Mouse (Mus musculus) forebrain, embryonic 10.5 days (tissue): ENCODE data around the gene Gnl3l. TPM values are rescaled to one million over a fixed set of nuclear protein-coding genes. Genes with fewer than 3 reads are reported as not detected.

ENCODE experiments used
- DNase-seq: peaks from one replicate; pipeline ENCODE4 v3.0.0-alpha.2; 2017; ENCODE audit warnings: low spot score; ENCODE audit errors: extremely low spot score
- H3K27ac ChIP-seq: fragments of 300-500 bp; sonication (generic); 2 replicates; pipeline ENCODE4 v1.5.1; 2016; ENCODE audit warnings: mild to moderate bottlenecking
- H3K27me3 ChIP-seq: fragments of 300-500 bp; sonication (generic); 2 replicates; pipeline ENCODE4 v1.6.1; 2016; ENCODE audit warnings: mild to moderate bottlenecking; ENCODE audit not compliant: poor library complexity, severe bottlenecking
- H3K36me3 ChIP-seq: fragments of 300-500 bp; sonication (generic); replicated peaks from 2 replicates; pipeline ENCODE4 v1.6.1; 2016; ENCODE audit warnings: mild to moderate bottlenecking, moderate library complexity
- H3K4me1 ChIP-seq: fragments of 300-500 bp; sonication (generic); 2 replicates; pipeline ENCODE4 v1.6.1; 2016
- H3K4me3 ChIP-seq: fragments of 300-500 bp; sonication (generic); 2 replicates; pipeline ENCODE4 v1.5.1; 2016; ENCODE audit warnings: mild to moderate bottlenecking, moderate library complexity
- H3K9me3 ChIP-seq: fragments of 300-500 bp; sonication (generic); 2 replicates; pipeline ENCODE4 v1.6.1; 2016; ENCODE audit warnings: mild to moderate bottlenecking, moderate library complexity
- WGBS: fragments of 180-500 bp; shearing (Covaris S2); methylation state at CpG from one replicate; pipeline ENCODE4 v1.1.7; 2016; 5-methylcytosine and 5-hydroxymethylcytosine counted together
- polyA plus RNA-seq: library from polyadenylated mRNA; unstranded; fragments of >200 nt; fragmentation: Nextera tagmentation; extraction: Ambion mirVana; gene quantifications from 2 replicates; pipeline ENCODE4 v1.2.1, GENCODE M21; 2016

The Gnl3l gene
- 41.8 and 44.3 TPM in 2 replicates for polyA plus RNA-seq

- H3K36me3 ChIP-seq: peaks cover 23% of the 10 kb centered on the region
- H3K27ac ChIP-seq: peak within 1 kb of the TSS; percentile 88
- peak within 1 kb of the TSS; percentile 55 for H3K4me3 ChIP-seq
- peaks cover 14% of the 10 kb centered on the region for H3K4me1 ChIP-seq
- 17% methylated on average over 43 of the region's 43 CpGs for WGBS
- peaks cover 20% of the 10 kb centered on the region; the same call in 1 of the 2 replicates for H3K27me3 ChIP-seq
- peak; percentile 85 for DNase-seq
- no peaks in the 10 kb centered on the region for H3K9me3 ChIP-seq
These were observed at the start of gene Gnl3l for GRCm38 (mm10) chrX:151016938-151017877. Gene Gnl3l (minus strand): TSS chrX:151017322.

GRCm38 (mm10) chrX:151066071-151066666 is 49.0 kb upstream of the Gnl3l start:
- WGBS: 91% methylated on average over 7 of the region's 7 CpGs

GRCm38 (mm10) chrX:151061615-151062299 is 44.6 kb upstream of the Gnl3l start:
- 79% methylated on average over 3 of the region's 3 CpGs for WGBS
- Histone ChIP-seq H3K27ac (no peak overlapping the region), H3K4me3 (no peak overlapping the region), H3K27me3 (peaks cover 36% of the 10 kb centered on the region), H3K4me1 (no peaks in the 10 kb centered on the region), H3K9me3 (no peaks in the 10 kb centered on the region), H3K36me3 (peaks cover 22% of the 10 kb centered on the region)
- no peak for DNase-seq

More at GRCm38 (mm10) chrX:151066071-151066666, 49.0 kb upstream of the Gnl3l start:
- H3K27me3 ChIP-seq: peaks cover 58% of the 10 kb centered on the region
- H3K4me1 ChIP-seq: no peaks in the 10 kb centered on the region
- H3K27ac ChIP-seq: no peak overlapping the region
- no peak overlapping the region for H3K4me3 ChIP-seq
- peaks cover 52% of the 10 kb centered on the region for H3K36me3 ChIP-seq
- H3K9me3 ChIP-seq: no peaks in the 10 kb centered on the region
- no peak for DNase-seq

DNA sequence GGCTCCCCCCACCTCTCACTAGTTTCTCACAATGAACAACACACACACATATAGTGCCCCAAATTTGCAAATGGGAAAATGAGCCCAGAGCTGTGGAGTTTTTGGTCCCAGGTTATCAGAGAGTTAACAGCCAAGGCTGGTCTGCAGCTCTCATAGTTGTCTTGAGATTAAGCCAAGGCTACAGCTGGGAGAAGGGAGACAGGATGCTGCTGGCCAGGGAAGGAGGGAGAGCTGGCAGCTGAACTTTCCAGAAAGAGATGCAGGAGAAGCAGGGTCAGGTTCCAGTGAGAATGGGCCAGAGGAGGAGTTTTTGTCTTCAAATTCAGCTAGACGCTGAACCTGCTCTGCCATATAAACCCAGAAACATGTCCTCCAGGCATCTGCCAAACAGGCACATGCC is 42.2 kb upstream of the Gnl3l start:
- Histone ChIP-seq H3K36me3 (peaks cover 18% of the 10 kb centered on the region), H3K9me3 (no peaks in the 10 kb centered on the region)
- WGBS: 91% methylated on average over 1 of the region's 1 CpGs

GRCm38 (mm10) chrX:151055559-151055958 is 38.4 kb upstream of the Gnl3l start:
- WGBS: 7% methylated on average over 1 of the region's 1 CpGs
- no peak overlapping the region for H3K27ac ChIP-seq
- no peaks in the 10 kb centered on the region for H3K9me3 ChIP-seq
- peaks cover 22% of the 10 kb centered on the region for H3K4me1 ChIP-seq
- peaks cover 23% of the 10 kb centered on the region for H3K36me3 ChIP-seq
- peaks cover 51% of the 10 kb centered on the region for H3K27me3 ChIP-seq
- DNase-seq: no peak
- H3K4me3 ChIP-seq: no peak overlapping the region

More for the DNA sequence above, 42.2 kb upstream of the Gnl3l start:
- Histone ChIP-seq H3K4me3 (no peak overlapping the region), H3K27me3 (peaks cover 49% of the 10 kb centered on the region), H3K4me1 (peaks cover 13% of the 10 kb centered on the region), H3K27ac (no peak overlapping the region)
- DNase-seq: no peak

GRCm38 (mm10) chrX:151054489-151054888 is 37.4 kb upstream of the Gnl3l start:
- no peak overlapping the region for H3K4me3 ChIP-seq
- H3K9me3 ChIP-seq: no peaks in the 10 kb centered on the region
- H3K27ac ChIP-seq: no peak overlapping the region
- H3K36me3 ChIP-seq: peaks cover 26% of the 10 kb centered on the region
- H3K4me1 ChIP-seq: peaks cover 33% of the 10 kb centered on the region
- DNase-seq: no peak
- peaks cover 50% of the 10 kb centered on the region for H3K27me3 ChIP-seq
- WGBS: 92% methylated on average over 5 of the region's 6 CpGs

DNA sequence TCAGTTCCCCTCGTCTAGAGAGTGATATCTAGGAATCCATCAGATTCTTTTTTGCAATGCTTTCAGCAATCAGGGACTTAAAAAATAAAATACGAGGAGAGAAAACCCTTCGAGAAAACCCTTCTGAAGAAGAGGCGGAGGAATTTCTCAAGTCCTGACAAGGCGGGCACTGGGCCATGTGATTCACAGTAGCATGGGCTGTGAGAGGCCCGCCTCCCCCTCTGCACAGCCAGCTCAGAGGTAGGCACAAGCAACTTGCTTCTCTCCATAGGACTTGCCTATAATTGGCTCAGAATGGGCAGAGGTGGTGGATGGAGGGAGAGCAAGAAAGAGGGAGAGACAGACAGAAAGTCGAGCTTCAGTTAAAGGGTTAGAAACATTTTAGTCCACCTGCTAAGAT is 33.2 kb upstream of the Gnl3l start:
- Histone ChIP-seq H3K4me1 (peaks cover 48% of the 10 kb centered on the region), H3K9me3 (0 out of 2 replicates have a peak, but pooled peaks cover 2% of the 10 kb centered on the region), H3K36me3 (peaks cover 11% of the 10 kb centered on the region), H3K27me3 (peaks cover 42% of the 10 kb centered on the region), H3K4me3 (no peak overlapping the region), H3K27ac (no peak overlapping the region)
- no peak for DNase-seq
- 80% methylated on average over 7 of the region's 7 CpGs for WGBS

DNA sequence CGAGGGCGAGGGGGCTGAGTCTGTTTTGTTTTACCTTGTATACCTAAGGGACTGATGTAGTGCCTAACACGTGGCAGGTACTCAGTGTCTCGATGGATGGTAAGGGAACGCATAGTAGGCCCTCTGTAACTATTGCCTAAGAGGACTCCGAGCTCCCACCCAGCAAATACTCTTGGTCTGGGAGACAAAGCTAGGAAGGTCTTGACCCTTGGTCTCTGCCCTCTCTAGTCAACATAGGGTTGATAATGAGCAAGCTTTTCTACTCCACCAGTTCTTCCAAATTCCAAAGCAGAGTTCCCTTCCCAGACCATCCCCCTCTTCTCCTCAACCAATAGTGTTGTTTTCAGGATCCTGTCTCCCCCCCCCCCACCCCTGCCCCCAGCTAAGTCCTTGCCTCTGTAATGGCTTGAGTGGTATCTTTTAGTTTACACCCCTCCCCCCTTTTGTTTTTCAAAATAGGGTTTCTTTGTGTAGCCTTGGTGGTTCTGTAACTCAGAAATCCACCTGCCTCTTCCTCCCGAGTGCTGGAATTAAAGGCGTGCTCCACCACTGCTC is 32.6 kb upstream of the Gnl3l start:
- H3K36me3 ChIP-seq: peaks cover 11% of the 10 kb centered on the region
- H3K27me3 ChIP-seq: peaks cover 37% of the 10 kb centered on the region
- H3K9me3 ChIP-seq: 0 out of 2 replicates have a peak, but pooled peaks cover 2% of the 10 kb centered on the region
- no peak for DNase-seq
- 0 out of 2 replicates have a peak overlapping the region, but pooled peaks have one; percentile 15 for H3K27ac ChIP-seq
- H3K4me3 ChIP-seq: peak overlapping the region; percentile 74
- 58% methylated on average over 8 of the region's 8 CpGs for WGBS
- peaks cover 42% of the 10 kb centered on the region for H3K4me1 ChIP-seq

- peak; percentile 31 for DNase-seq
- H3K36me3 ChIP-seq: peaks cover 11% of the 10 kb centered on the region
- peak overlapping the region; percentile 74 for H3K4me3 ChIP-seq
- 25% methylated on average over 53 of the region's 56 CpGs for WGBS
- peaks cover 26% of the 10 kb centered on the region; the same call in 1 of the 2 replicates for H3K27me3 ChIP-seq
- peak overlapping the region; percentile 94 for H3K27ac ChIP-seq
- H3K9me3 ChIP-seq: 0 out of 2 replicates have a peak, but pooled peaks cover 2% of the 10 kb centered on the region
- peaks cover 29% of the 10 kb centered on the region for H3K4me1 ChIP-seq
These were observed 30.4 kb upstream of the Gnl3l start for GRCm38 (mm10) chrX:151047431-151048058.

DNA sequence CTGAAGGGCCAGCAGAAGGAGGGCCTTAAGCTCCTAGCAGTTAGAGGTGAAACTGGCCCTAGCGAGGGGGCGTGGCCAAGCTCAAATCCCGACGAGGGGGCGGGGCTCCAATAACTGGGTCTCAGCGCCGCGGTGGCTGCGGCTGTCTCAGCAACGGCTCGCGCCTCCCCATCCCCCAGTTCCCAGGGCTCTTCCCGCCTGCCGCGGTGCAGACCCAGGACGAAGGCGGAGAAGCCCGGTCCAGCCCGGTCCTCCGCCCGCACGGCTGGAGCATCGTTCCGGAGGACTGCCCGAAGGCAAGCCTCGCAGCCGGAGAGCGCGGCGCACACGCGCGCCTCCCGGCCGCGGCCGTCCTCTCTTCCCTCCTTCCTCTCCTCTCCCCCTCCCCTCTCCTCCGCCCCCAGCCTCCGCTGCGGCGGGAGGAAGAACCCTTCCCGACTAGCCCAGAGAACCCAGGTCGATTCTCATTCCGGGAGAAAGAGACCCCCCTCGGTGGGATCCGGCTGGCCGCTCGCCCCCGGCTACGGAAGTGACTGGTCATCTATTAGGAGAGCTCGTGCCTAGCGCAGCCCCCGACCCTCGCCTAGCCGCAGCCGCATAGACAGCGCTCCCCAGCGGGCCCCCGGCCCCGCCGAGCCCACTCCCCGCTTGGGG is 29.8 kb upstream of the Gnl3l start:
- peak; percentile 80 for DNase-seq
- peak overlapping the region; percentile 94 for H3K27ac ChIP-seq
- H3K27me3 ChIP-seq: peaks cover 26% of the 10 kb centered on the region; the same call in 1 of the 2 replicates
- 0 out of 2 replicates have a peak, but pooled peaks cover 2% of the 10 kb centered on the region for H3K9me3 ChIP-seq
- 26% methylated on average over 43 of the region's 62 CpGs for whole genome bisulfite sequencing
- peaks cover 29% of the 10 kb centered on the region for H3K4me1 ChIP-seq
- H3K4me3 ChIP-seq: peak overlapping the region; percentile 74
- H3K36me3 ChIP-seq: peaks cover 11% of the 10 kb centered on the region

DNA sequence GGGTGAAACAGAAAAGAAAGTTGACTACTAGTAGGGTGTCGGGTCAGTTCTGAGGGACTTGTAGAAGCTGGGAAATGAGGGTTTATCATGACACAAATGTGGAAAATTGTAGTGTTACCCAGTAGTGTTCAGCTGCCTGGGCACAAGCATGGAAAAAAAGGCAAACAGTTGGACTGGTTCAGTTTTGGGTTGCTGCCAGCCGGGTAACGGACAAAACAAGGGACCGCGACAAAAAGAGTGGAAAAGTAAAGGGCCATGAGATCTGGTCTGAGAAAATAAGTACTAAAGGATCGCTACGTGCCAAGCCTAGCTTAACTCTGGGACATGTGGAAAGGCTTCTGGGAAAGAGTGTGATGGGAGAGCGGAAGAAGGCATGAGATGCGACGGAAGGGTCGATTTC is 29.2 kb upstream of the Gnl3l start:
- Histone ChIP-seq H3K4me3 (peak overlapping the region; percentile 74), H3K4me1 (peaks cover 29% of the 10 kb centered on the region), H3K9me3 (0 out of 2 replicates have a peak, but pooled peaks cover 2% of the 10 kb centered on the region), H3K36me3 (peaks cover 9% of the 10 kb centered on the region), H3K27me3 (peaks cover 26% of the 10 kb centered on the region; the same call in 1 of the 2 replicates), H3K27ac (peak overlapping the region; percentile 94)
- 55% methylated on average over 11 of the region's 11 CpGs for WGBS
- no peak for DNase-seq
